Mouse (Mus musculus) thymus, postnatal 36 days (tissue): ENCODE measurements around the gene Ctnnbip1.

Experiments
- DNase-seq, 2 experiments: peaks; one replicate each; pipeline ENCODE4 v3.0.0; 2022; ENCODE audit warnings: mixed read lengths in 2 of 2

Gene Ctnnbip1

GRCm38 (mm10) chr4:149562905-149563347 lies 44.9 kb downstream of the Ctnnbip1 start:
- no peak for DNase-seq

DNA sequence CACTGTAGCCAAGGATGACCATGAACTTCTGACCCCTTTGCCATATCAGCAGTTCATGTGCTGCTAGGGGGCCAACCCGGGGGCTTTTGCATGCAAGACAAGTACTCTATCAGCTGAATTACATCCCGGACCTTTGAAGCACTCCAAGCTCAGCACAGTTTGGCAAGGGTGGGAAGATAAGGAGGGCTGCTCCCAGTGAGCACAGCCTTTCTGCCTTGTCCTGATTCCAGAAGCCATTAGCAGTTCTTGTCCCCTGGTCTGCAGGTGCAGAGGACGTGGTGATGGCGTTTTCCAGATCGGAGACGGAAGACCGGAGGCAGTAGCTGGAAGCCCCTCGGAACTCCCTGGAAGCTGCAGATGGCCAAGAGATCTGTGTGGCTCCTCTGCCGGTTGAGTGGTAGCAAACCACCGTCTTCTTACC lies 45.9 kb downstream of the Ctnnbip1 start:
- no peak for DNase-seq

DNA sequence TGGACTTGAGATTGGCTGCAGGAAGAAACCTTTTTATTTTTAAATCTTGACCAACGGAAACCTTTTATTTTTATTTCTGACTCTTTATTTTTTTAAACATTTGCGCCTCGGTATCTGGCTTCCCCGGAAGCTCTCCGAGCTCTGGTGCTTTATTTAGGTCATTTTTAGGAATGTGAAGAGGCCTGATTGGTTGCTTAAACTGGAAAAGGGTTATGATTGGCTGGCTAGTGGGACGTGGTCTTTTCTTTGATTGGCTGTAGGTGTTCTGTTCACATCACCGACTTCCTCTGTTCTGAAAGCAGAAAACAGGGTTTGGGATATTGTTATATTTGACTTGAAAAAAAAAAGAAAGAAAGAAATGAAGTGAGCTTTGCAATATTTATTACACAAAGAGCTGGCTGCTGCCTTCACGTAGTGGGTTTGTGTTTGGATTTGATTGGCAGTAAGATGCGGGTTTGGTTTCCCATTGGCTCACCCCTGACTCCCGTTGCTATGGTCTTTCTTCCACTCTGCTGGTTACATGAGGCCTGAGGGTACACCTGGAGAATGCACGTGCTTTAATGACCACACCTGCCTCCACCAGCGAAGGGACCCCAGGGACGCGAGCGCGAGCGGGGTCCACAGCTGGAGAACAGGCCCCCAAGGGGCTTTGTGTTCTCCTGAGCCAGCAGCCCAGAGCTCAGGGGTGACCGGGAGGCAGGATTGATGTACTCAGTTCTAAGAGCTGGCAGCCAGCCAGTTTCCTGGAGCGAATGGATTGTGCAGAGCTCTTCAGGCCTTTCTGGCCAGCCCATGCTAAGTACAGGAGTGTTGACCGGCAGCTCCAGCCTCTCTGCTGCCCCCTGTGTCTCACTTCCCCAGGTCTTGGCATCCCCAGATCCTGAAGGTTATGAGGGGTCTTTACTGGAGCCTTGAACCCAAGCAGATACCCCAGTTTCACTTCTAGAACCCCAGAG lies 46.7 kb downstream of the Ctnnbip1 start:
- DNase-seq = no peak

DNA sequence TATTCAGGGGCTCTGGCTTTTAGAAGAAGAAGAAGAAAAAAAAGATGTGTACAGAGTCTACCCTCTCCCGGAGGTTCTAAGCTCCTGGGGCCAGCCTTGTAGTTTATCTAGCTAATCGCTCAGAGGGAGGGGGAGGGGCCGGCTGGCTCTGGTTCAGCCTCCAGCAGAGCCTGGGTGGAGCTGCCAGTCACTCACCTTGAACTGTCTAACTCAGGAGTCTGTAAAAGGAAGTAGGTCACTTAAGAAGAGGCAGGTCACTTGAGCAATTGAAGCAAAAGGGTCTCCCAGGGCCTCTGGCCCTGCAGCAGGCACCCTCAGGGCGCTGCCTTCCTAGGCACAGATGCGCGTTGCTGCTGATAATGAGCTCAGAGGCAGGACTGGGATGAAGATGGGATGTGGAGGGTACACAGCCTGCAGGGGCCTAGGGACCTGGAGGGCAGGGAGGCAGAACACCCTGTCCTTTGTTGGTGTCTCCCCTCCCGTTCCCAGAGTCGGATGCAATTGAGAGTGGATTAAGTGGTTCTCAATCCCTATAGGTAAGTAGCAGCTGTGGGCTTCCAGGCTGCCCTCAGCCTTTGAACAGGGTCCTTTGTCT lies 49.5 kb downstream of the Ctnnbip1 start:
- no peak for DNase-seq

DNA sequence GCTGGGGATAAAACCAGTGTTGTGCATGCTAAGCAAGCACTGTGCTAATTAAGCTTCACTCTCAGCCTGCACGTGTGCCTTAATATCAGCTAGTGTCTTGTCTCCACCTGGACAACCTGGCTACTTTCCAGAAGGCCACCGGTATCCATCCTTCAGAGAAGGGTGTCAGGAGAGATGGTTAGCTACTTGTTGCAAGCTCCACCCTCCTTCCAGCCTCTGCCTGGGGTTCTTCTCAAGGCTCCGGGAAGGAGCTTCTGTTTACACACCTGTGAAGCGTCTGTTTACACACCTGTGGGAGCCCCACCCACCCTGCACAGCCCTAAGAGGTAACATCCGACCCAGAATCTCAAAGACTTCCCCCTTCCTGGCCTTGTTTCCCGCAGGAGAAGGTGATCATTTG lies 50.6 kb downstream of the Ctnnbip1 start:
- DNase-seq = no peak

- no peak for DNase-seq
Observed at GRCm38 (mm10) chr4:149569781-149570497, 51.9 kb downstream of the Ctnnbip1 start.

GRCm38 (mm10) chr4:149570498-149570863 lies 52.4 kb downstream of the Ctnnbip1 start:
- DNase-seq = no peak

DNA sequence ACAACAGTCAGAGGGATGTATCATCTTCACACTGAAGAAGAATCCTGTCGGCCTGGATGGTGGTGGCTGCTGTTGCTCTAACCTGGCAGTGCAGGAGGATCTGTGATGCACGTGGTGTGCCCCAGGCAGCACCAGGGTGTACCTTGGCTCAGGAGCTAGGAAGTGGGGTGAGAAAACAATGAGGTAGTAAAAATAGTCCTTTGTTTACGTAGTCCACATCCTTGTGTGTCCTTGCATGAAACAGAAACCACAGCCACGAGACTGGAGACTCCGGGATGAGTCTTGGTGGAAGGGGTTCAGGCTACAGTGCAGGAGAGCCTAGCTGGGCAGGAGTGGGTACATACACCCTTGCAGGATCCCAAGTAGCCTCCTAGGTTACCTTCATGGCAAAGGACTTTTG lies 53.2 kb downstream of the Ctnnbip1 start:
- no peak for DNase-seq

DNA sequence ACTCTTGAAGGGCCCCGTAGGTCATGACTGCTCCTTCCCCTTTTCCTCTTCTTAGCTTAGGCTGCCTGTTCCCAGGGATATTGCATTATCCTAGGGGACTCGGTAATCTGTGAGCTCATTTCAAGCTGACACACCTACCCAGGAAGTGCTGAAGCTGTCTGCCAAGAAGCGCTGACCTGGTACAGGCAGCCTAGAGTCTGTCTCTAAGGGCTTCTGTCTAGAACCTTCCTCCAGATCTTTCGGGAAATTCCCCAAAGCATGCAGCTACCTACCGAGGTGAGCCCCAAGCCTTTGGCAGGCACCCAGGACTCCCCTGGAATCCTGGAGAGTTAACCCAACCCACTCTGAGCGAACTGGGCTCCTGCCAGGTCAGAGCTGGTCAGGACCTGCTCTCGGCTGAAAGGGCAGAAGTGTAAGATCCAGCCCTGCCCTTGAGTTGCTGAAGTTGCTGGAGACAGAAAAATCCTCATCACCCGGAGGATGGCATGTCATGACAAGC lies 53.7 kb downstream of the Ctnnbip1 start:
- no peak for DNase-seq

- DNase-seq = no peak
Observed at GRCm38 (mm10) chr4:149572446-149572845, 54.4 kb downstream of the Ctnnbip1 start.

- DNase-seq = no peak
Observed at GRCm38 (mm10) chr4:149572851-149573250, 54.8 kb downstream of the Ctnnbip1 start.

- DNase-seq = no peak
Observed at GRCm38 (mm10) chr4:149574391-149574821, 56.4 kb downstream of the Ctnnbip1 start.

DNA sequence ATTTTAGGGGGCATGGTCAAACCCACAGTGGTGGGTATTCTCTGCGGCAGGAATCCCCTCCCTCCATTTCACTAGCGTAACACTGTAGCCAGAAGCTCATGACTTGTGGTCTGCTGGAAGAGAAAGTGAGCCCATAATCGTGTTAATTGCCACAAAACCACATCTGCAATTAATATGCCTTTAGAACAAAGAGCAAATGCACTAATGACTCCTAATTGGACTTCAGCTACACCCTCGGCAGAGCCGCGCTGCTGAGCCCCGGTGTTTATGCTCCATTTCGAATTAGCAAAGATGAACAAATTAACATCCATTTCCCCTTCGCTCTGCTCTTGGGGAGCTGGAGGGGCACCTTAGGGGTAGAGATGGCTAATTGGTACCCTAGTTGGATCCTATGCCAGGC lies 58.0 kb downstream of the Ctnnbip1 start:
- DNase-seq = no peak

GRCm38 (mm10) chr4:149576993-149577548 lies 59.0 kb downstream of the Ctnnbip1 start:
- no peak for DNase-seq

DNA sequence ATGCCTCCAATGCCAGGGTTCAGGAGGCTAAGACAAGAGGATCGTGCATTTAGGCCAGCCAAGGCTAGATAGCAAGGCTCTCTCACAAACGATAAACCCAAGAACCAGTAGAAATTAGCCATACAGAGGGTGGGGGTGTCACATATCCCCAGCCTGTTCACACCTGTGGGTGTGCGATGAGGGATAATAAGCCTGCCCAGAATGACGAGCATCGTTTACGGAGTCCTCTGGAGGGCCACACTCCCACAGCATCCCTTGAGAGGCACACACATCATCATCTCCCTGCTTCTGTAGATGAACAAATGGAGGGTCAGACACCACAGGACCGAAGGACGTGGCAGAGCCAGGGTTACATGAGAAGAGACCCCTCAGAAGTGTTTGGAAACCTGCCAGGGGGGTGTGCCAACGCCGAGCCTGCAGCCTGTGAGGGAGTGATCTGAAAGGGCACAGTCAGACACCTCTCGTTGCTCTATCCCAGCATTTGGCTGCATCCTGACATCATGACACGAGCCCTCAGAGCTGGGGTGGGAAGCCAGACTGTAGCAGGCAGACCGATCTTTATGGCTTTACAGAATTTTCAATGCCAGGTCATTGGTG lies 60.1 kb downstream of the Ctnnbip1 start:
- no peak for DNase-seq

- no peak for DNase-seq
Observed at GRCm38 (mm10) chr4:149578831-149579230, 60.8 kb downstream of the Ctnnbip1 start.

DNA sequence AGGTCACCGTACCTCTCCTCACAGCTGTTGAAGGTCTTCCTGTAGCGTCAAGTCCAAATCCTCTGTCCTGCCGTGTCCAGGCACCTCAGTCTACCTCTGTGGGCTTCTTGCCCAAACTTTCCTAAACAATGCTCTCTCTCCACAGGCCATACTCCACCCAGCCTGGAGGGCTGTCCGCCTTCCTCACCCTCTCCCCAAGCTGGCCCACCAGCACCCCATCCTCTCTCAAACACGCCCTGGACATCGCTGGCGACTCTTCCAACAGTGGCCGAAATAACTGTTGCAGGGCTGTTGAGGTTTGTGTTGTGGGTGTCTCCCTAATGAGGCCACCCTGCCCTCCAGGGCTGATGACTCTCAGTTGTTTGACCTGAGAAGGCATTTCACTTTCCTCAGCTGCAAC lies 67.2 kb downstream of the Ctnnbip1 start:
- DNase-seq = no peak

DNA sequence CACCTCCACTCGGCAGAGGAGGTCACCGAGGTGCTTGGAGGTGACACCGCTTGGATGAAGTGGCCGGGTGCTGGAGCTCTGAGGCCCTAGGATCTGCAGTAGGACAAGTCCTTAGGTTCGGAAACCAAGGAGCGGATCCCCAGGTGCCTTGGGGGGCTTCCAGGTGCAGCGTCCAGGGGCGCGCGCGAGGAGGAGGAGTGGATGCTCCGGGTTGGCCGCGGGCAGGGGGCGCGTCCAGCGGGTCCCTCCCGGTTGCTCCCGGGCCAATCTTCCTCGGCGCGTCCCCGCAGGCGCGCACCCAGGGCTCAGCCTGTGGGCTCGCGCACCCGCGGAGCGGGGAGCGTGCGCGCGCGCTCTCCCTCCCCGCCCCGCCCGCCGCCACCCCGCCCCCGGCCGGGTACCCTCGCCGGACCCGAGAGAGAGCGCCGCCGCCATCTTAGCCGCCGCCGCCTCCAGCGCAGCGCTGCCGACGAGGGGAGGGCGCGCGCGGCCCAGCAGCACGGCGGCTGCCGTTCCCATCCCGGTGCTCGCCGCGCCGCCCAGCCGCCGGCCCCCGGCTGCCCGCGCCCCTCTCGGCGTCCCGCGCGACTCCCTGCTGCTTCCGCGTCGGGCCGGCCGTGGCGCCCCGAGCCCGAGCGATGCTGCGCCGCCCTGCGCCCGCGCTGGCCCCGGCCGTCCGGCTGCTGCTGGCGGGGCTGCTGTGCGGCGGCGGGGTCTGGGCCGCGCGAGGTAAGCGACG lies 68.2 kb downstream of the Ctnnbip1 start, which contains the start of gene Clstn1:
Gene Clstn1, plus strand, starts transcription at position 425 of the 739 bp plus-strand sequence.
- peak; percentile 27 to 31 for DNase-seq

GRCm38 (mm10) chr4:149586783-149587595 lies 69.0 kb downstream of the Ctnnbip1 start:
- no peak for DNase-seq

DNA sequence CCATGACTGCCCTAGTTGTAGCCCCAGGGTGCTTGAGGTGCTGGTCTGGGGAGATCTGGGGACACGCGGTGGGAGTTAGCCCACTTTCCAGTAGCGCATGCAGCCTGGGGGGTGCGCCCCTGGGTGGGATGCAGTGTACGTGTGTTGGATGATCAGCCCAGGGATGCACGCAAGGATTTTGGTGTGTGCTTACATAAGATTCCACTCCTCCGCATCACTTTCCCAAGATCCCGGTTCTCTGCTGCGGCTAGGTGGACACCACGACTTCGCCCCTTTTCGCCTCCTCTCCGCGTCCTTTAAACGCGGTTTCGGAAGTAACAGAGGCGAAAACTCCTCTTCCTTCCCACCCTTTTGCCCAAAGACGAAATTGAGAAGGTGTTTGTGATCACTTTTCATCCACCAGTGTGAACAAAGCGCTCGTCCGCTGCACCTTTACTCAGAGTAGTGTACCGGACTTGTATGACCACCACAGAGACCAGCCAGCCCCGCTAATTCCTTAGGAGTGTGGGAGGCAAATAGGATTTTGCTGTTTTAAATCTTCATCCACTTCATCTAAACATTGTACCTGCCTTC lies 69.6 kb downstream of the Ctnnbip1 start:
- no peak for DNase-seq
